8 mouse cellular contexts compared by ENCODE assay signal in the genomic region with DNA sequence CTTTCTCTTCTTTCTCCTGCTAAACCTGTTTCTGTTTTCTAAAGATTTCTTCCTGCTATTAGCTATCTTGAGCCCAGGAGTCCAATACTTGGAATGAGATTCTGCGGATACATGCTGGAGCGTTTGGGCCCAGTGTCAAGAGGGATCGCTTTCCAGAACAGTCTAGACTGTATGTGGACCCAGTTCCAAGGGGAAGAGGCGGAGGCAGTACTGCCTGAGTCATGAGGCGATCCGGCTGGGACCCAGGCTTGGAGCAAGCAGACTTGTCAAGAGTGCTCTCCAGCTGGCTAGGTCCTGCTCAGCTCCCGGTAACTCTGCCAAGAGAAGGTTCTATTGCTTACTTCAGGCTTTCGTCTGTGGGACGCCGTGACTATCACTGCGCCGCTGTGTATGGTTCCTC. TPM values are rescaled to one million over a fixed set of nuclear protein-coding genes. Genes with fewer than 3 reads are reported as not detected.
DNase-seq lines count a peak whose midpoint lies in the region; ATAC-seq lines count a peak whose summit lies in the region.

No protein-coding gene starts in this region.

- H3K9ac ChIP-seq in forebrain, embryonic 15.5 days (replicated peaks): no peak overlapping the region
- no peak overlapping the region for H3K9ac ChIP-seq in heart, embryonic 15.5 days
- no peak overlapping the region for H3K9ac ChIP-seq in limb, embryonic 15.5 days

- ATAC-seq in forebrain, embryonic 15.5 days (replicated peaks): peak; percentile 53
- 0 out of 2 replicates have a peak, but pooled peaks have one; percentile 58 for ATAC-seq in heart, embryonic 15.5 days (replicated peaks; ENCODE audit: insufficient number of reproducible peaks, insufficient read depth, low FRiP score, low read depth)
- peak; percentile 72; the same call in 1 of the 2 replicates for ATAC-seq in limb, embryonic 15.5 days (ENCODE audit: insufficient number of reproducible peaks, low FRiP score, low TSS enrichment, low read depth)

- H3K27ac ChIP-seq in forebrain, embryonic 15.5 days (replicated peaks): no peak overlapping the region
- no peak overlapping the region for H3K27ac ChIP-seq in forebrain, embryonic 10.5 days
- H3K27ac ChIP-seq in heart, embryonic 15.5 days: no peak overlapping the region
- no peak overlapping the region for H3K27ac ChIP-seq in limb, embryonic 15.5 days

- H3K36me3 ChIP-seq in forebrain, embryonic 15.5 days: no peaks in the 10 kb centered on the region
- H3K36me3 ChIP-seq in forebrain, embryonic 10.5 days (replicated peaks): no peaks in the 10 kb centered on the region
- no peaks in the 10 kb centered on the region for H3K36me3 ChIP-seq in heart, embryonic 15.5 days
- H3K36me3 ChIP-seq in limb, embryonic 15.5 days: no peaks in the 10 kb centered on the region

- WGBS in forebrain, embryonic 15.5 days: 77% methylated on average over 12 of the region's 12 CpGs
- 90% methylated on average over 12 of the region's 12 CpGs for WGBS in forebrain, embryonic 10.5 days
- 73% methylated on average over 12 of the region's 12 CpGs for WGBS in heart, embryonic 15.5 days
- 76% methylated on average over 12 of the region's 12 CpGs for WGBS in limb, embryonic 15.5 days

- no peak for DNase-seq in forebrain, embryonic 10.5 days (ENCODE audit: extremely low spot score, low spot score)
- DNase-seq in adrenal gland, postnatal 25 days: peak; percentile 29
- DNase-seq in telencephalon, adult 2 months (ENCODE audit: low read depth, low spot score): peak; percentile 47
- DNase-seq in thymus, postnatal 36 days: no peak
- no peak for DNase-seq in natural killer cell, adult 2 months (ENCODE audit: low spot score in 2 of 2)

- peaks cover 5% of the 10 kb centered on the region; the same call in 1 of the 2 replicates for H3K4me1 ChIP-seq in forebrain, embryonic 15.5 days
- peaks cover 5% of the 10 kb centered on the region; the same call in 1 of the 2 replicates for H3K4me1 ChIP-seq in forebrain, embryonic 10.5 days
- H3K4me1 ChIP-seq in heart, embryonic 15.5 days (replicated peaks): peaks cover 6% of the 10 kb centered on the region; the same call in 1 of the 2 replicates
- no peaks in the 10 kb centered on the region for H3K4me1 ChIP-seq in limb, embryonic 15.5 days

- no peak overlapping the region for H3K4me2 ChIP-seq in forebrain, embryonic 15.5 days (replicated peaks)
- no peak overlapping the region for H3K4me2 ChIP-seq in heart, embryonic 15.5 days
- H3K4me2 ChIP-seq in limb, embryonic 15.5 days: no peak overlapping the region

- H3K9me3 ChIP-seq in forebrain, embryonic 15.5 days: no peaks in the 10 kb centered on the region
- H3K9me3 ChIP-seq in forebrain, embryonic 10.5 days: no peaks in the 10 kb centered on the region
- no peaks in the 10 kb centered on the region for H3K9me3 ChIP-seq in heart, embryonic 15.5 days (replicated peaks)
- H3K9me3 ChIP-seq in limb, embryonic 15.5 days: no peaks in the 10 kb centered on the region

- H3K27me3 ChIP-seq in forebrain, embryonic 15.5 days: no peaks in the 10 kb centered on the region
- no peaks in the 10 kb centered on the region for H3K27me3 ChIP-seq in forebrain, embryonic 10.5 days (ENCODE audit: poor library complexity, severe bottlenecking)
- no peaks in the 10 kb centered on the region for H3K27me3 ChIP-seq in heart, embryonic 15.5 days
- H3K27me3 ChIP-seq in limb, embryonic 15.5 days: no peaks in the 10 kb centered on the region

- H3K4me3 ChIP-seq in forebrain, embryonic 15.5 days: no peak overlapping the region
- no peak overlapping the region for H3K4me3 ChIP-seq in forebrain, embryonic 10.5 days
- no peak overlapping the region for H3K4me3 ChIP-seq in heart, embryonic 15.5 days
- no peak overlapping the region for H3K4me3 ChIP-seq in limb, embryonic 15.5 days

RNA-seq across cellular contexts. Expression of gene Trib2, which starts 50.7 kb away (rescaled TPM):
- 96.2 and 105 TPM in 2 replicates for polyA plus RNA-seq in forebrain, embryonic 15.5 days (2015; fragmentation: Nextera tagmentation; extraction: Ambion mirVana)
- polyA plus RNA-seq in forebrain, embryonic 10.5 days (2016; fragmentation: Nextera tagmentation; extraction: Ambion mirVana): 29.4 and 33.6 TPM in 2 replicates
- 12.3 and 12.9 TPM in 2 replicates for total RNA-seq in adrenal gland, postnatal 25 days (2021)
- polyA plus RNA-seq in heart, embryonic 15.5 days (2015; fragmentation: Nextera tagmentation; extraction: Ambion mirVana): 44.9 and 48.3 TPM in 2 replicates
- polyA plus RNA-seq in limb, embryonic 15.5 days (2015; fragmentation: Nextera tagmentation; extraction: Ambion mirVana): 51.7 and 55.5 TPM in 2 replicates

Comparison
In these comparisons a context has a peak if more than half of its experiments do, and no peak if none do; other contexts are left out.
1. DNase-seq: peak in adrenal gland, postnatal 25 days (single experiment) and telencephalon, adult 2 months (single experiment); none in forebrain, embryonic 10.5 days (single experiment), thymus, postnatal 36 days (0 of 2) and natural killer cell, adult 2 months (0 of 2).
2. Peak in every context shown above with its lines, with median percentiles within 50 percentile points of each other: ATAC-seq.